Mouse (Mus musculus): ENCODE measurements around the gene Sgms2. TPM values are rescaled to one million over a fixed set of nuclear protein-coding genes. Genes with fewer than 3 reads are reported as not detected.

The Sgms2 gene
- polyA plus RNA-seq, 1 experiment = 4.9 TPM

GRCm38 (mm10) chr3:131488403-131488802, 2.8 kb downstream of the Sgms2 start:
- H3K27me3 ChIP-seq (ENCODE audit: control insufficient read depth, insufficient read depth, low read length) = no peaks in the 10 kb centered on the region
- no peak for TF ChIP-seq POLR2A (IDR thresholded peaks at IDR 0.05; ENCODE audit: low read depth, low read length)
- H3K27ac ChIP-seq (ENCODE audit: insufficient read depth, low read depth, low read length) = peak overlapping the region; percentile 94
- WGBS = 18% methylated on average over 9 of the region's 9 CpGs
- peaks cover 6% of the 10 kb centered on the region for H3K4me1 ChIP-seq (ENCODE audit: control insufficient read depth, insufficient read depth, insufficient read length, low read length)
- no peaks in the 10 kb centered on the region for H3K36me3 ChIP-seq (ENCODE audit: control insufficient read depth, insufficient read depth, low read length)
- peak overlapping the region; percentile 18 for H3K4me3 ChIP-seq (ENCODE audit: low read depth, low read length)

- H3K27me3 ChIP-seq (ENCODE audit: control insufficient read depth, insufficient read depth, low read length) = no peaks in the 10 kb centered on the region
- peaks cover 4% of the 10 kb centered on the region for H3K4me1 ChIP-seq (ENCODE audit: control insufficient read depth, insufficient read depth, insufficient read length, low read length)
- TF ChIP-seq CTCF (IDR thresholded peaks at IDR 0.05; ENCODE audit: extremely low read depth, insufficient read length, insufficient replicate concordance, low read depth, low read length) (no peak), POLR2A (IDR thresholded peaks at IDR 0.05; ENCODE audit: low read depth, low read length) (no peak)
- no peak overlapping the region for H3K4me3 ChIP-seq (ENCODE audit: low read depth, low read length)
- no peaks in the 10 kb centered on the region for H3K36me3 ChIP-seq (ENCODE audit: control insufficient read depth, insufficient read depth, low read length)
- H3K27ac ChIP-seq (ENCODE audit: insufficient read depth, low read depth, low read length) = peak overlapping the region; percentile 61
- 31% methylated on average over 5 of the region's 5 CpGs for WGBS
Observed at GRCm38 (mm10) chr3:131485388-131485787, 5.8 kb downstream of the Sgms2 start.

GRCm38 (mm10) chr3:131483650-131484049, 7.6 kb downstream of the Sgms2 start:
- no peaks in the 10 kb centered on the region for H3K36me3 ChIP-seq (ENCODE audit: control insufficient read depth, insufficient read depth, low read length)
- no peak overlapping the region for H3K27ac ChIP-seq (ENCODE audit: insufficient read depth, low read depth, low read length)
- 84% methylated on average over 7 of the region's 7 CpGs for WGBS
- peaks cover 4% of the 10 kb centered on the region; the same call in 1 of the 2 replicates for H3K4me1 ChIP-seq (ENCODE audit: control insufficient read depth, insufficient read depth, insufficient read length, low read length)
- no peaks in the 10 kb centered on the region for H3K27me3 ChIP-seq (ENCODE audit: control insufficient read depth, insufficient read depth, low read length)
- no peak overlapping the region for H3K4me3 ChIP-seq (ENCODE audit: low read depth, low read length)
- TF ChIP-seq POLR2A (IDR thresholded peaks at IDR 0.05; ENCODE audit: low read depth, low read length) (no peak), CTCF (IDR thresholded peaks at IDR 0.05; ENCODE audit: extremely low read depth, insufficient read length, insufficient replicate concordance, low read depth, low read length) (no peak)

- Histone ChIP-seq H3K4me3 (ENCODE audit: low read depth, low read length) (no peak overlapping the region), H3K36me3 (ENCODE audit: control insufficient read depth, insufficient read depth, low read length) (no peaks in the 10 kb centered on the region), H3K4me1 (ENCODE audit: control insufficient read depth, insufficient read depth, insufficient read length, low read length) (0 out of 2 replicates have a peak, but pooled peaks cover under 1% of the 10 kb centered on the region), H3K27ac (ENCODE audit: insufficient read depth, low read depth, low read length) (no peak overlapping the region), H3K27me3 (ENCODE audit: control insufficient read depth, insufficient read depth, low read length) (no peaks in the 10 kb centered on the region)
- no peak for TF ChIP-seq CTCF (IDR thresholded peaks at IDR 0.05; ENCODE audit: extremely low read depth, insufficient read length, insufficient replicate concordance, low read depth, low read length)
- no peak for TF ChIP-seq POLR2A (IDR thresholded peaks at IDR 0.05; ENCODE audit: low read depth, low read length)
- WGBS = 78% methylated on average over 17 of the region's 17 CpGs
Observed at GRCm38 (mm10) chr3:131481976-131482712, 9.1 kb downstream of the Sgms2 start.

- WGBS = 58% methylated on average over 3 of the region's 3 CpGs
- no peak overlapping the region for H3K27ac ChIP-seq (ENCODE audit: insufficient read depth, low read depth, low read length)
- H3K27me3 ChIP-seq (ENCODE audit: control insufficient read depth, insufficient read depth, low read length) = no peaks in the 10 kb centered on the region
- TF ChIP-seq CTCF (IDR thresholded peaks at IDR 0.05; ENCODE audit: extremely low read depth, insufficient read length, insufficient replicate concordance, low read depth, low read length) (peak; percentile 70; the same call in 1 of the 2 replicates), POLR2A (IDR thresholded peaks at IDR 0.05; ENCODE audit: low read depth, low read length) (no peak)
- H3K4me3 ChIP-seq (ENCODE audit: low read depth, low read length) = no peak overlapping the region
- H3K36me3 ChIP-seq (ENCODE audit: control insufficient read depth, insufficient read depth, low read length) = no peaks in the 10 kb centered on the region
- no peaks in the 10 kb centered on the region for H3K4me1 ChIP-seq (ENCODE audit: control insufficient read depth, insufficient read depth, insufficient read length, low read length)
Observed at GRCm38 (mm10) chr3:131480659-131481058, 10.6 kb downstream of the Sgms2 start.

GRCm38 (mm10) chr3:131479415-131479814, 11.8 kb downstream of the Sgms2 start:
- TF ChIP-seq POLR2A (IDR thresholded peaks at IDR 0.05; ENCODE audit: low read depth, low read length) (no peak), CTCF (IDR thresholded peaks at IDR 0.05; ENCODE audit: extremely low read depth, insufficient read length, insufficient replicate concordance, low read depth, low read length) (no peak)
- 90% methylated on average over 3 of the region's 3 CpGs for WGBS
- Histone ChIP-seq H3K4me3 (ENCODE audit: low read depth, low read length) (no peak overlapping the region), H3K36me3 (ENCODE audit: control insufficient read depth, insufficient read depth, low read length) (no peaks in the 10 kb centered on the region), H3K4me1 (ENCODE audit: control insufficient read depth, insufficient read depth, insufficient read length, low read length) (no peaks in the 10 kb centered on the region), H3K27ac (ENCODE audit: insufficient read depth, low read depth, low read length) (no peak overlapping the region), H3K27me3 (ENCODE audit: control insufficient read depth, insufficient read depth, low read length) (no peaks in the 10 kb centered on the region)

- Histone ChIP-seq H3K4me1 (ENCODE audit: control insufficient read depth, insufficient read depth, insufficient read length, low read length) (peaks cover 1% of the 10 kb centered on the region; the same call in 1 of the 2 replicates), H3K27ac (ENCODE audit: insufficient read depth, low read depth, low read length) (no peak overlapping the region), H3K36me3 (ENCODE audit: control insufficient read depth, insufficient read depth, low read length) (no peaks in the 10 kb centered on the region), H3K27me3 (ENCODE audit: control insufficient read depth, insufficient read depth, low read length) (no peaks in the 10 kb centered on the region), H3K4me3 (ENCODE audit: low read depth, low read length) (no peak overlapping the region)
- WGBS = 94% methylated on average over 10 of the region's 10 CpGs
- TF ChIP-seq POLR2A (IDR thresholded peaks at IDR 0.05; ENCODE audit: low read depth, low read length) (no peak), CTCF (IDR thresholded peaks at IDR 0.05; ENCODE audit: extremely low read depth, insufficient read length, insufficient replicate concordance, low read depth, low read length) (no peak)
Observed at GRCm38 (mm10) chr3:131476002-131476401, 15.2 kb downstream of the Sgms2 start.
